Mouse (Mus musculus) olfactory bulb, adult 2 months (tissue): Measurements from ENCODE around the gene Epor. TPM values are rescaled to one million over a fixed set of nuclear protein-coding genes. Genes with fewer than 3 reads are reported as not detected.

Experiments
- H3K27ac ChIP-seq: fragments of 200-500 bp; 2 replicates; pipeline ENCODE4 v1.5.1; 2012; ENCODE audit warnings: low read depth, low read length; ENCODE audit not compliant: insufficient read depth
- H3K4me1 ChIP-seq: fragments of 200-500 bp; 2 replicates; pipeline ENCODE4 v1.6.1; 2012; ENCODE audit warnings: low read length; ENCODE audit not compliant: control insufficient read depth, insufficient read depth
- H3K4me3 ChIP-seq: fragments of 200-500 bp; 2 replicates; pipeline ENCODE4 v1.5.1; 2012; ENCODE audit warnings: mild to moderate bottlenecking, low read depth, low read length, moderate library complexity; ENCODE audit not compliant: insufficient read depth
- CTCF ChIP-seq: fragments of 200-500 bp; IDR thresholded peaks from 2 replicates; pipeline ENCODE4 v1.5.1; 2012; ENCODE audit warnings: low read depth, mild to moderate bottlenecking, low read length, moderate library complexity; ENCODE audit not compliant: insufficient read depth
- POLR2A ChIP-seq: fragments of 200-500 bp; IDR thresholded peaks from 2 replicates; pipeline ENCODE4 v1.6.1; 2012; ENCODE audit warnings: mild to moderate bottlenecking, low read depth, low read length, moderate library complexity; ENCODE audit not compliant: insufficient read depth
- WGBS: fragments of 180-500 bp; shearing (Covaris S2); methylation state at CpG from one replicate; pipeline ENCODE4 v1.1.7; 2018; 5-methylcytosine and 5-hydroxymethylcytosine counted together
- polyA plus RNA-seq: library from polyadenylated mRNA; stranded (reverse); fragments of >200 nt; gene quantifications from 2 replicates; pipeline ENCODE4 v1.2.4, GENCODE M21; 2012; ENCODE audit warnings: low replicate concordance; ENCODE audit not compliant: missing spikeins, insufficient read depth, insufficient read length

Gene Epor
- polyA plus RNA-seq, 1 experiment = not detected

- H3K4me1 ChIP-seq = no peaks in the 10 kb centered on the region
Measured at GRCm38 (mm10) chr9:21977331-21977730, 14.0 kb upstream of the Epor start.

DNA sequence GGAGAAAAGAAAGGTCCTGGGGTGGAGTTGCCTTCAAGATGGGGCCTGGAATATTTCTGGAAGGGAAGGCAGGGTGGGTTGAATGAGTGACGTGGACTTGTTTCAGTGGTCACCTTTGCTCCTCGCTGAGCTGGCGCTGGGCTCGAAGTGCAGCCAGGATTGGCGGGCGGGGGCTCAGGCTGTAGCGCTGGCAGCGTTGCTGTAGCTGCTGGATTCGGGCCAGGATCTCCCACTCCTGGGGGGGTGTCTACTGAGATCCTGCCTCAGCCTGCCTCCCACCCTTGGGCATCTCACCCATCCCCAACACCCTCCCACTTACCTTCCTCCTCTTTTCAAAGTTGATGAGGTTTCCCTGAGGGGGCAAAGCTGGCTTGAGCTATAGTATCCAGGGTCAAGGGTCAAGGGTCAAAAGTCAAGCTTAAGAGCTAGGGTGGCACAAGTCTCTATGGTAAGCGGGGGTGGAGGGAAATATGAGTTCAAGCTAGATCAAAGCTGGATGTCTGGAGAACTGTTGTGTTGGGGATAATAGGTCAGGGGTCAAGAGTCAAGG is 13.4 kb upstream of the Epor start:
- WGBS = 61% methylated on average over 10 of the region's 10 CpGs
- TF ChIP-seq CTCF = no peak
- TF ChIP-seq POLR2A = no peak
- H3K4me3 ChIP-seq = no peak overlapping the region
- H3K27ac ChIP-seq = no peak overlapping the region
- H3K4me1 ChIP-seq = no peaks in the 10 kb centered on the region

More at GRCm38 (mm10) chr9:21977331-21977730, 14.0 kb upstream of the Epor start:
- WGBS = 71% methylated on average over 5 of the region's 5 CpGs
- Histone ChIP-seq H3K27ac (no peak overlapping the region), H3K4me3 (no peak overlapping the region)
- no peak for TF ChIP-seq POLR2A
- TF ChIP-seq CTCF = no peak

DNA sequence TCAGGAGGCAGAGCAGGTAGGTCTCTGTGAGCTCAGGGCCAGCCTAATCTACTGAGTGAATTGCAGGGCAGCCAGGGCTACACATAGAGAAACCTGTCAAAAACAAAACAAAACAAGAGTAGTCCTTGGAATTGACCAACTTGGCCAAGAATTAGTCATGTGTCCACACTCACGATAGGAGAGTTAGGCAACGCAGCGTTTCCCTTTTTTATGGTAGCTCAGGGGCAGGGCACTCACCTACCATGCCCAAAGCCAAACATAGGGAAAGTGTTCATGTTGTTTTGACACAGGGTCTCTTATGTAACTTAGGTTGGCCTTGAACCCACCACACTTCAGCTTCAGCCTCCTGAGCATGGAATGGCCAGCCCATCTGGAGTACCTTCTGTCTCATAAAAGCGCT is 6.0 kb upstream of the Epor start:
- TF ChIP-seq CTCF (no peak), POLR2A (no peak)
- Histone ChIP-seq H3K4me3 (no peak overlapping the region), H3K4me1 (peaks cover 4% of the 10 kb centered on the region; the same call in 1 of the 2 replicates), H3K27ac (no peak overlapping the region)
- WGBS = 94% methylated on average over 4 of the region's 4 CpGs

DNA sequence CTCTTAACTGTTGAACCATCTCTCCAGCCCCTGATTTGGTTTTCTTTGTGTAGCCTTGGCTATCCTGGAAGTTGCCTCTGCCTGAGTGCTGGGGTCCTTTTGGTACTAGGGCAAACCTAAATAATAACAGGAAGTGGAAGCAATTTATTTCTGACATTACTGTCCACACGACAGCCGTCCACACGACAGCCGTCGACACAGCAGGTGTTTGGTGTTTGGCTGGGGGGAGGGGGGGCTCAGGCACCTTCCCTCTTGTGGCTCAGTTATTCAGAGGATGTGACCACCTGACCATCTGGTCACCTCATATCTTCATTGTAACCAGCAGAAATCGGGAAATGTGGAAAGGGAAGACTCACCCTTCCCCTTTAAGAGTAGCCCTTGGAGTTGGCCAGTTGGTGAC is 5.6 kb upstream of the Epor start:
- TF ChIP-seq POLR2A (no peak), CTCF (no peak)
- H3K4me3 ChIP-seq = no peak overlapping the region
- no peak overlapping the region for H3K27ac ChIP-seq
- WGBS = 65% methylated on average over 6 of the region's 6 CpGs
- H3K4me1 ChIP-seq = peaks cover 4% of the 10 kb centered on the region; the same call in 1 of the 2 replicates

- 6% methylated on average over 34 of the region's 34 CpGs for WGBS
- Histone ChIP-seq H3K27ac (no peak overlapping the region), H3K4me3 (peak overlapping the region; percentile 42)
Measured at GRCm38 (mm10) chr9:21962416-21963059, 768 bp downstream of the Epor start.

DNA sequence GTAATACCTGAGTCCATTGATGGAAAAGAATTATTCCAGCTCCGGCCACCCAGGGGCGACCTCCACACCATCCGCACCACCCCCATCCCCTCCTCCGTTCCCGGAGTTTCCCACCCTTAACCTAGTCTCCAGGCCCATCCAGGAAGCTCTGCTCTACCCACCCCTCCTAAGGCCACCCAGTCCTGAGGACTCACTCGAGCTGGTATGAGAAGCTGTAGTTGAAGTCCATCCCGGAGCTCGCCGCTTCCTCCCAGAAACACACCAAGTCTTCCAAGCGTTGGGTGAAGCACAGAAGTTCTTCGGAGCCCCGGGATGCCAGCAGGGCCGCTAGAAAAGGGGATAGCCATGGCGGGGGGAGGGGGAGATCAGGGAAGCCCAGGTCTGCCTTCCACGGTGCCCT is 1.3 kb downstream of the Epor start:
- no peak overlapping the region for H3K27ac ChIP-seq
- peak overlapping the region; percentile 42 for H3K4me3 ChIP-seq
- H3K4me1 ChIP-seq = peaks cover 24% of the 10 kb centered on the region
- 2% methylated on average over 15 of the region's 15 CpGs for WGBS
- no peak for TF ChIP-seq POLR2A

More at GRCm38 (mm10) chr9:21962416-21963059, 768 bp downstream of the Epor start:
- TF ChIP-seq POLR2A = no peak
- TF ChIP-seq CTCF = no peak
- peaks cover 24% of the 10 kb centered on the region for H3K4me1 ChIP-seq

- peaks cover 27% of the 10 kb centered on the region for H3K4me1 ChIP-seq
- H3K27ac ChIP-seq = no peak overlapping the region
- H3K4me3 ChIP-seq = peak overlapping the region; percentile 42
- WGBS = 4% methylated on average over 35 of the region's 35 CpGs
- no peak for TF ChIP-seq CTCF
- no peak for TF ChIP-seq POLR2A
Measured at GRCm38 (mm10) chr9:21961366-21961980, 1.8 kb downstream of the Epor start.

DNA sequence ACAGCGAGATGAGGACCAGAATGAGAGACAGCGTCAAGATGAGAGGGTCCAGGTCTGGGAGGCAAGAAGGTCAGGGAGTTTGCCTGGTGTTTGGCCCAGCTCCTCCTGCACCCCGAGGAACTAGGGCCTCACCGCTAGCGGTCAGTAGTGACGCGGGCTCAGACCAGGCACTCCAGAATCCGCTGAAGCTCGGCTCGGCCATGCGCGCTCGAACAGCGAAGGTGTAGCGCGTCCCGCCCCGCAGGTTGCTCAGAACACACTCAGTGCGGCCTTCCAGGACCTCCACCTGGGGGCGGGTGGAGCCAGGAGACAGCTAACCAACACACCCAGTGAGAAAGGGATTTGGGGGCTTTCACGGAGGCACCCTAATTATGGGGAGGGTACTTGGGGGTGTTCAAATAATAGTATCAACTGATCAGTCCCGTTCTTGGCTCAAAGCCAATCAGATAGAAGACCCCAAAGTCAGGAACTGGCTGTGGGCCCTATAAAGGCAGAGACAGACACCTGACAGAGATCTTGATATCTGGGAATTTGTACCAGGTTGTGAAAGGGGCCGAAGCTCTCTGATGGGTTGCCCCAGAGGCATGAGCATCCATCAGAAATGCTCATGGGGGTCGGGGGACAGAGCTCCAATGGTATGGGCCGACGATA is 2.6 kb downstream of the Epor start:
- no peak overlapping the region for H3K4me3 ChIP-seq
- WGBS = 45% methylated on average over 26 of the region's 26 CpGs
- TF ChIP-seq POLR2A (no peak), CTCF (no peak)
- peaks cover 27% of the 10 kb centered on the region for H3K4me1 ChIP-seq
- no peak overlapping the region for H3K27ac ChIP-seq

DNA sequence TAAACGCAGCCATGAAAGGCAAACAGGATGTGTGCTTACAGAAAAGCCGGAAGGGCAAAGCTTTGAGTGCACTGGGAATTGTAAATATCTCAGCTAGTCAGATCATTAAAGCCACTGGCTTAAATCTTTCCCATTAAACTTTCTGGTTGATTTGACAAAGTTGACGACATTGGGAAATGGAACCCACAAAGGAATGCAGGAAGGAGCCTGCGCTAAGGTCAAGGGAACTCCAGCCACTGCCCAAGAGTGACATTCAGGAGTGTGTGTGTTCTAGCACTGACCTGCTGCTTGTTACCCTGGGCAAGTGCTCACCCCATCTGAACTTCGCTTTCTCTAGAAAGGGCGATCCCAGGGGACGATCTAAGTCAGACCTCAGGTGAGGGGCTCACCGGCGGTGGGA is 3.2 kb downstream of the Epor start:
- WGBS = 69% methylated on average over 9 of the region's 9 CpGs
- Histone ChIP-seq H3K4me1 (peaks cover 27% of the 10 kb centered on the region), H3K4me3 (no peak overlapping the region), H3K27ac (no peak overlapping the region)
- no peak for TF ChIP-seq CTCF
- no peak for TF ChIP-seq POLR2A
